Mouse (Mus musculus) large intestine, adult 2 months (tissue): ENCODE data around the gene Mbd6. TPM values are rescaled to one million over a fixed set of nuclear protein-coding genes. Genes with fewer than 3 reads are reported as not detected.

Source experiments
- DNase-seq: peaks from one replicate; pipeline ENCODE4 v3.0.0-alpha.2; 2012; ENCODE audit warnings: low read depth, low spot score
- WGBS: fragments of 180-500 bp; shearing (Covaris S2); methylation state at CpG from one replicate; pipeline ENCODE4 v1.1.7; 2018; 5-methylcytosine and 5-hydroxymethylcytosine counted together
- polyA plus RNA-seq: library from polyadenylated mRNA; depleted of rRNA; stranded (reverse); fragments of >200 nt; gene quantifications from 2 replicates; pipeline ENCODE4 v1.2.3, GENCODE M21; 2012

Mbd6 gene
- polyA plus RNA-seq, 1 experiment = 27.9 TPM

DNA sequence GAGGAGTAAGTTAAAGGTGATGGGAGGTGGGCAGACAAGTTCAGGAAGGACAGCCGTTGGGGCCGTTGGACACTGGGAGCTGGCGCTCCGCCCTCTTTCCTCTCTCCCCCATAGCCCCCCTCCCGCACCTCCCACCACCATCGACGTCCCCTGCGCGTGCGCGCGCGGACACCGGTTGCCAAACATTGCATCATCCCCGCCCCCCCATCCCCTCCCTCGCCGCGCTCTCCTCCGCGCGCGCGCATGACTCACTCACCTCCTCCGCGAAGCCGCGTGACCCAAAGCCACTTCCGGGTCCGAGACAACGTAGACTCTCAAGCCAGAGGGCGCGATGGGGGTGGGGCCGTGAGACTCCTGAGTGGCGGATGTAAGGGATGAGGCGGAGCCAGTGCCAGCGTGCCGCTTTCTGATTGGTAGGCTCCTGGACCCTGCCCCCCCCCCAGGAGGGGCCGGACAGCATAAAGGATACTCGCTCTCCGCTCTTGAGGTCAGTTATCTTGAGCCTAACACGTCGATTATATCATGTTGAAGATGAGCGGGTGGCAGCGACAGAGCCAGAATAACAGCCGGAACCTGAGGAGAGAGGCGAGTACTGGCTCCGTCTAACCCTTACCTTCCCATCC, 1.6 kb upstream of the Mbd6 start:
- WGBS = under 1% methylated on average over 46 of the region's 47 CpGs
- peak; percentile 97 for DNase-seq

DNA sequence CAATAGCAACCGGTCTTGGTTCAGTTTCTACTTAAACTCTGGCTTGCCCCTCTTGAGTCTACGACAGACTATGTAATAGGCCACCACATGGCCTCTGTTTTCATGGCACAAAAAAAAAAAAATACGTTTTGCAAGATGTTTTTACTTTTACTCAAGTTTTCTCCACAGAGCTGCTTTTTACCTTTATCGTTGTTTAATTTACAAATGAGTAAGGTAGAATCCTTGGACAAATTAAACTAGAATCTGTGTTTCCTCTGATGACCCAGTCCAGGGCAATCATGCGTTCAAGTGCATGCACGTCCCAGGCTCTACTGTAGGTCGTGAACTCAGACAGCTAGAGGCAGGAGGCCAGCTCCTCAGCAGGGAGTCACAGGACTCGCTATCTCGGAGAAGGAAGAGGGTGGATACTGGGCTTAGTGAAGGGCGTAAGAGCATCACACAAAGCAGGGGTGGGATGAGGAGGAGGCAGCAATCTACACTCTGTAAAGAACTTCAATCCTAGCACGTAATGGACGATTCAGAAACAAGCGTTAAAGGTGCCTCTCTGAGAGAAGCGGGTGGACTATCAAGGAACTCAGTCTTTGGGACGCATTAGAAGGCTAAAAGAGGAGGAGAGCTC, 864 bp upstream of the Mbd6 start:
- no peak for DNase-seq
- under 1% methylated on average over 15 of the region's 15 CpGs for WGBS

- WGBS = 1% methylated on average over 26 of the region's 28 CpGs
- DNase-seq = no peak
These were observed 454 bp downstream of the Mbd6 start for GRCm38 (mm10) chr10:127288328-127288799.

DNA sequence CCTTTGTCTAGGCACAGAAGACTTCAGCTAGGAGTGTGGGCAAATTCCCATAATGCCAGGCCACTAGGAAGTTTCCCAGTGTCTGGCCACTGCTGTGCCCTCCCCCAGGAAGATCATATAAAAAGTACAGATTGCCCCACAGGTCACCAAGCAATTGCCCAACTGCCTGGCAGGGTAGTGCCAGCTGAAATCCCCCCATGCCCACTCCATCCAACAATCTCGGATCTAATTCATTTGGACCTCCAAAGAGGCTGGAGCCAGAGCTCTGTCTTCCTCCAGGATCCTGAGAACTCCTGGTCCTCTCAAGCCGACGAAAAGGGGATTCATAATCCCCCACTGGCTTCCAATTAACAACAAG, 903 bp downstream of the Mbd6 start:
- no peak for DNase-seq
- WGBS = 0% methylated on average over 3 of the region's 3 CpGs

GRCm38 (mm10) chr10:127287271-127287935, 1.4 kb downstream of the Mbd6 start:
- no peak for DNase-seq
- whole genome bisulfite sequencing = 43% methylated on average over 15 of the region's 15 CpGs

DNA sequence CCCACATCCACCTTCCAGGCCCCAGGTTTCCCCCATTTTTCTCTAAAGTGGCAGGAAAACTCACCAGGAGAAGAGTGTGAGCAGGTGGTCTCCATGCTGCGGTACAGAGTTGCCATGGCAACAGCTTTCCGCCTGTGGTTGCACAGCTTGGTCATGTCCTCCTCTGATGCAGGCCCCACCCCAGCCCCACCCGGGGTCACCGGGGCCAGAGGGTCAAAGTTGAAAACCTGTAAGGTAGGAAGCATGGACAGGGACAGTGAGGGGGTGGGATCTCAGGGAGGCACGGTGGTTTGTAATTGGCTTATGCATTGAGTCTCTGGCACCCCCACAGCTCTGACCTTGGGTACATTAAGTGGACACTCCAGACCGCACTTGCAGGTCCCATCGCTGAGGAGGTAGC, 2.1 kb downstream of the Mbd6 start:
- no peak for DNase-seq
- WGBS = 43% methylated on average over 7 of the region's 7 CpGs

DNA sequence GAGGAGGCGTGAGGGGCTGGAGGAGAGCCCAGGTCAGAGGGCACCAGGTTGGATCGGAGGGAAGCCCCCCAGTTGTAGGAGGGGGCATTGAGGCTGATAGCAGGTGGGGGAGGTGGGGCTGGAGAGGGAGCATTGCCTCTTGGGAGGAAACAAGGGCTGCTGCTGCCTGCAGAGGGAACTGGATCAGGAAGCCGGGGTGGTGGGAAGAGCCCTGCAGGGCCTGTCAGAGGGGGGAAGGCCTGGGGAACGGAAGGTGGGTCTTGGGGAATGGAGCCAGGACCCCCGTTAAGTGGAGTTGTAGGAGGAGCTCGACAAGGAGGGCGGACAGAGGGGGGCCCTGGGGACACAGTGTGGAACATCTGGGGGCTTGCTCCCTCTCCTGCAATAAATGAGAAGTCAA, 2.6 kb downstream of the Mbd6 start:
- DNase-seq = no peak
- 83% methylated on average over 7 of the region's 7 CpGs for WGBS

- WGBS = 81% methylated on average over 13 of the region's 13 CpGs
- DNase-seq = no peak
These were observed 3.2 kb downstream of the Mbd6 start for GRCm38 (mm10) chr10:127285644-127286043.

GRCm38 (mm10) chr10:127284724-127285500, 3.9 kb downstream of the Mbd6 start:
- no peak for DNase-seq
- 84% methylated on average over 11 of the region's 11 CpGs for WGBS

DNA sequence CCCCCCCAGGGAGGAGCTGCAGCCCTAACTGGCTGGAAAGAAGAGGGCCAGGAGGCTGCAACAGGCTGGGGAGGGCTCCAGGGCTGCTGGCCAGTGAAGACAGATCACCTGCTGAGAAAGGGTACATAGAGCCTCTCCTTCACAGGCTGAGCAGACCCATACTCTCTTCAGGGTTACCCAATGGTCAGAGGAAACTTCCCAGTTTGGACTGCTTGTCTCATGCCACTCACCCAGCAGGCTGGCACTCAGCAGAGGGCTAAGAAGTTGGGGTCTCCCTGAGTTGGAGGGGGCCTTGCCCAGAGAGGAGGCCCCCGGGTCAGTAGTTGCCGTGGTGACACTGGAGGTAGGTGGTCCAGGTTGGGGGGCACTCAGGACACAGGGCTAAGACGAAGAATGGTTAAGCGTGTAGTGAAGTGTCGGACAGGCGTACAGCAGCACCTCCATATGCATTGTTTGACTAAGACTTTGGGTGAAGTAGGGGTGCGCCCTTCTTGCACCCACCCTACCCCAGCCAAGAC, 4.7 kb downstream of the Mbd6 start:
- WGBS = 97% methylated on average over 7 of the region's 7 CpGs
- DNase-seq = no peak

GRCm38 (mm10) chr10:127282620-127283215, 6.1 kb downstream of the Mbd6 start:
- 32% methylated on average over 13 of the region's 13 CpGs for WGBS
- DNase-seq = no peak

- DNase-seq = no peak
- WGBS = 77% methylated on average over 8 of the region's 8 CpGs
These were observed 7.5 kb downstream of the Mbd6 start for GRCm38 (mm10) chr10:127281316-127281715.

GRCm38 (mm10) chr10:127279730-127280129, 9.1 kb downstream of the Mbd6 start:
- 93% methylated on average over 2 of the region's 2 CpGs for WGBS
- no peak for DNase-seq

DNA sequence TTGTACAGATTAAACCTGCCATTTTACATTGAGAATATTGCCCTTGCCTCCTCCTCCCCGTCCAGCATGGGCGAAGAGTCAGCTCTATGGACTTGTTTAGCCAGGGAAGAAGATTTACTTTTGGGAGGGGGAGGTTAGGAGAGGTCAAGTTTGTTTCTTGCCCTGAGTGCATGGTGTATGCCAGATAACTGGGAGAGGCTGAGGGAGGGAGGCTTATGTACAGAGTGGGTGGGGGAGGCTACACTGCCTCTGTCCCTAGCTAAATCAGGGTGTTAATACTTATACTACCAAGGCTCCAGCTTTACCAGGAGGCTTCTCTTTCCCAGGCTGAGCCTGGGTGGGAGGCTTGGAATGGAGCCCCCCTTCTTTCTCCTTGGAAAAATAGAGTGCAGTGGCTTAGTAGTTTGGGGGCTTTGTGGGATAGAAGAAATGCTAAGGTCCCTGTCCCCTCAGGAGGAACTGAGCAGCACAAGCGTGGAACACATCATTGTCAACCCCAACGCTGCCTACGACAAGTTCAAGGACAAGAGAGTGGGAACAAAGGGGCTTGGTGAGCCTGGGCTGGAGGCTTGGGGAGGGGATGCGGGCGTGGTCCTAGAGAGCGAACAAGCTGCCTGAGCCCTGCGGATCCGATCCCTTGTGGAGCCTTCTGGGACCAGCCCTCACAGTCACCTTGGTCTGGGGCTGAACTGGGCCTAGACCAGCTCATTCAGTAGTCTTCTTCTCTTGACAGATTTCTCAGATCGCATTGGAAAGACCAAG, 14.4 kb downstream of the Mbd6 start:
- DNase-seq = no peak
- WGBS = 82% methylated on average over 11 of the region's 11 CpGs

GRCm38 (mm10) chr10:127272371-127272770, 16.4 kb downstream of the Mbd6 start:
- no peak for DNase-seq
- WGBS = 94% methylated on average over 5 of the region's 5 CpGs

DNA sequence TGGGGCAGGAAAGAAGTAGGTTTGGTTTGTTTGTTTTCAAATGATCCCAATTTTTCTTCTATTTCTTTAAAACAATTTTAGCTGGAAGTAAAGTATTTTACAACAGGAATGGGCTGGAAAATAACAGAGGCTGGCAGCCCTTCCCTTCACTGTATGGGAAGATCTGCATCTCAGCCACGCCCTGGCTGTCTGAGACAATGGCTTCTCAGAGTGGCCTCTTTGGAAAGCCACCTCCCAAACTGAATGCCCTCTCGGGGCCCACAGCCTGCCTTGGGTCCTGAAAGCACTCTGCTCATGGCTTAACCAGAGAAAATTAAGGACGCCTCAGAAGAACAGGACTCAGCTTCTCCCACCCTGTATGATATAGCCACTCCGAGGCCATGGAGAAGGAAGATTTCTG, 18.9 kb downstream of the Mbd6 start:
- no peak for DNase-seq
- 68% methylated on average over 4 of the region's 4 CpGs for WGBS

DNA sequence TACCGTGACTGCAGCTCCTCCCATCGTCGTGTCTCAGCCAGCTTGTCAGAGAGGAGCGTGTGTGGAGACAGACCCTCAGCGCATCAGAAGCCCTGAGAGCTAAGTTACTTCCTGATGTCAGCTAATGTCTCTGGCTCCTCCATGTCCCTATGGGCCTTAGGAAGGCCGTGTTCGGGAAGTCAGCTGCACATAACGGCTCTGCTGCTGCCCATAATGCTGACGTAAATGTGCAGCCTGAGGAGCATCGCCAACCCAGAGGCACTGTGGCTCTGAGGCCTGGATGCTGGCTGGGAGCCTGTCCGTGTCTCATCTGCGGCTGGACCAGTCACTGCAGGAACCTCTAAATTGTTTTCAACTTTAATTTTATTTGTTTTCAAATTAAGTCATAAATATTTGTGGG, 19.8 kb downstream of the Mbd6 start:
- no peak for DNase-seq
- 72% methylated on average over 12 of the region's 12 CpGs for WGBS

DNA sequence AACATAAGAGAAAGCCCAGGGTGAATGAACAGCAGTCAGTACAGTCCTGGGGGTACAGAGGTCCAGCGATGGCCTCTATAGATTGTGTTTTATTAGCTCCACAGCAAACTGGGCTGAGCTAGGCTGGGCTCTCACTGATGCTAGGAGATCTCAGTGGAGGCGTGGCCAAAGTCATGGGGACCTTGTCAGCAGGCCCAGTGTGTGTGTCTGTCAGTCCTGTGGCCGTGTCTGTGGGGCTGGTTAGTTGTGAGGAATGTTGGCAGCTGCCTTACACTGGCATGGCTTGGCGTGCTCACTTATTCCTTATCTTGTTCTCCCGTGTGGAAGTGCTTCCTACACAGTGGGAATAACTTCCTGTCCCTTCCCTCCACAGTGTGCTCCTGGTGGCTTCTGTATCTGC, 20.4 kb downstream of the Mbd6 start:
- DNase-seq = no peak
- 54% methylated on average over 5 of the region's 5 CpGs for WGBS

DNA sequence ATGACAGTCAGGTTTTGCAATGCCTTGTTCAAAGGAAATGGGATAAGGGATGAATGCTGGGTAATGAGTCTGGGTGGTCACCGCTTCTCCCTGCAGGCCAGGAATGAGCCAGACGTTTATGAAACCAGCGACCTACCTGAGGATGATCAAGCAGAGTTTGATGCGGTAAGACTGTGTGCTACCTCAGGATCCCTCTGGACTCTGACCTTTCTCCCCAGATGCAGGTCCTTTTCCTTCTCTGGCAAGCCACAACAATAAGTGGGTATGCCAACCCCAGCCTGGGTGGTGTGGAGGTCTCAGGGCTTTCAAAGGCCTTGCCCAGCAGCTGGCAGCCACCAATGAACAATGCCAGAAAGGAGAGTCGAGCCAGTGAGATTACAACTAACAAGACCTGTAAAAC, 21.5 kb downstream of the Mbd6 start:
- WGBS = 64% methylated on average over 5 of the region's 5 CpGs
- no peak for DNase-seq
